Mouse (Mus musculus) stomach, postnatal 0 days (tissue): ENCODE measurements around the gene Pik3ca.

Experiments
- CTCF ChIP-seq: IDR thresholded peaks from 2 replicates; pipeline ENCODE4 v1.5.1; 2016; ENCODE audit warnings: antibody characterized with exemption, low read depth, mild to moderate bottlenecking, moderate library complexity
- EP300 ChIP-seq: optimal IDR thresholded peaks from 2 replicates; pipeline ENCODE3; 2016; ENCODE audit warnings: antibody characterized with exemption

GRCm38 (mm10) chr3:32438716-32439115 is 41.2 kb downstream of the Pik3ca start:
- TF ChIP-seq CTCF (no peak), EP300 (no peak)
